Mouse (Mus musculus): Measurements from ENCODE around the gene Hck. TPM values are rescaled to one million over a fixed set of nuclear protein-coding genes. Genes with fewer than 3 reads are reported as not detected.
A peak's percentile ranks its signal among the peaks of the same experiment; 100 is the strongest.

Hck gene
- polyA plus RNA-seq, 1 experiment from 2014 or later = 3.5 TPM

DNA sequence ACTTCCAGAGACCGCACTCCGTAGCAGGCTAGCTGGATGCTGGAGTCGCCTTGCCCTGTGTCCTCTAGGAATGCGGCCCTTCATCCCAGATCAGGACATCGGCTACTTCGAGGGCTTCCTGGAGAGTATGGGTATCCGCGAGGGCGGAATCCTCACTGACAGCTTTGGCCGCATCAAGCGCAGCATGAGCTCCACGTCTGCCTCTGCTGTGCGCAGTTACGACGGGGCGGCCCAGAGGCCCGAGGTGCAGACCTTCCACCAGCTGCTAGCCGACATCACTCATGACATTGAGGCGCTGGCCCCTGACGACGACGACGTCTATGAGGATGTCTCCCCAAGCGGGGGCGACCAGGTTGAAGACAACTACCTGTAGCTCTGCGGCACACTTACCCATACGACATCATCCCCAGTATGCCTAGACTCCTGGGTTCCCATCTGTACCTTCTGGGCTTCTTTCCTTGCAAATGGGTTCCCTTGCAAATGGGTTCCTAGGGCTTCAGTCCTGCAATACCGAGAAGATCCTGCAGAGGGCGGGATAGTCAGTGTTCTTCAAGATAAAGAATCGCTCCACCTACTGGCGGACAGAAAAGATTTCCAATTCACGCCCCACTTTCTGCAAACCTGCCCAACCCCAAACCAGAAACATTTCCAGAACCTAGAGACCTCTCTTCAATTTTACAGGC is 27.3 kb upstream of the Hck start:
- Histone ChIP-seq H3K9ac (no peak overlapping the region), H3K27me3 (0 out of 2 replicates have a peak, but pooled peaks cover 2% of the 10 kb centered on the region), H3K4me1 (peaks cover 4% of the 10 kb centered on the region; the same call in 1 of the 2 replicates), H3K4me3 (no peak overlapping the region), H3K27ac (no peak overlapping the region), H3K36me3 (no peaks in the 10 kb centered on the region), H3K9me3 (replicated peaks) (no peaks in the 10 kb centered on the region), H3K4me2 (replicated peaks) (no peak overlapping the region)
- 34% methylated on average over 32 of the region's 32 CpGs for WGBS
- no peak for ATAC-seq (ENCODE audit: low FRiP score)

DNA sequence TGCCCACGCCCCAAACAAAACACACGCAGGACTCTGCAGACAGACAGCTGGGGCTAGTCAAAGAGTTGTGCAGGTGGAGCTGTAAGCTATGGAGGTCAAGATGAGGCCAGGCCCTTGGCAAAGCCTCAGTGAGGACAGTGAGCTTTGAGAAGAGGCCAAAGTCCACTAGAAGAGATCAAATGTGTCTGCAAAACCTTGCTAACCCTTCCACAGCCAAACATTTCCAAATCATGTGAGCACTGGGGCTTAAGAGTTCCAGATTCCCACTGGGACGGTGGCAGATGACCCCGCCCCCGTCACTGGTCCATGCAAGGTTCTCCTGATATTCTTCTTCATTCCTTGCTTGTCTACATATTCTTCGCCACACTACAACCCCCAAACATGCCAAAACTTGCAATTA is 26.4 kb upstream of the Hck start:
- H3K4me2 ChIP-seq (replicated peaks) = no peak overlapping the region
- ATAC-seq (ENCODE audit: low FRiP score) = no peak
- no peaks in the 10 kb centered on the region for H3K36me3 ChIP-seq
- no peaks in the 10 kb centered on the region for H3K27me3 ChIP-seq
- H3K9ac ChIP-seq = no peak overlapping the region
- H3K4me3 ChIP-seq = no peak overlapping the region
- H3K4me1 ChIP-seq = no peaks in the 10 kb centered on the region
- no peaks in the 10 kb centered on the region for H3K9me3 ChIP-seq (replicated peaks)
- no peak overlapping the region for H3K27ac ChIP-seq
- WGBS = 82% methylated on average over 6 of the region's 6 CpGs

DNA sequence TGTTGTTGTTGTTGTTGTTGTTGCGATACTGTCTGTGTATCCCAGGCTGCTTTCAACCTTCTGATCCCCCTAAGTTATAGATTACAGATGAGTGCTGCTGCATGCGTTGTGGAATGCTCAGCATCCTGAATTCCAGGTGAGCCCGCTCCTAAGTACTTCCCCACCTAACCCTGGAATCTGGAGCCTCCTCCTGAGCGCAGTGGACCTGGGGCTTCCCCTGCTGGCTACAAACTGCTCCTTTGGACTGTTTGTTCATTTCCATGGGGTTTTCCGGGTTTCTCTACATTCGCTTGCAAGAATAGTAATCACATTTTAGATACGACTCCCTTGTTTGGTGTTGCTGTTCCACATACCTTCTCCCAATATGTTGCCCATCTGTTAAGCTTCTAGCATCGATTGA is 25.0 kb upstream of the Hck start:
- Histone ChIP-seq H3K4me3 (no peak overlapping the region), H3K9ac (no peak overlapping the region), H3K4me2 (replicated peaks) (no peak overlapping the region), H3K9me3 (replicated peaks) (no peaks in the 10 kb centered on the region), H3K36me3 (no peaks in the 10 kb centered on the region), H3K27ac (no peak overlapping the region), H3K27me3 (no peaks in the 10 kb centered on the region), H3K4me1 (no peaks in the 10 kb centered on the region)
- 85% methylated on average over 8 of the region's 8 CpGs for WGBS
- ATAC-seq (ENCODE audit: low FRiP score) = no peak

DNA sequence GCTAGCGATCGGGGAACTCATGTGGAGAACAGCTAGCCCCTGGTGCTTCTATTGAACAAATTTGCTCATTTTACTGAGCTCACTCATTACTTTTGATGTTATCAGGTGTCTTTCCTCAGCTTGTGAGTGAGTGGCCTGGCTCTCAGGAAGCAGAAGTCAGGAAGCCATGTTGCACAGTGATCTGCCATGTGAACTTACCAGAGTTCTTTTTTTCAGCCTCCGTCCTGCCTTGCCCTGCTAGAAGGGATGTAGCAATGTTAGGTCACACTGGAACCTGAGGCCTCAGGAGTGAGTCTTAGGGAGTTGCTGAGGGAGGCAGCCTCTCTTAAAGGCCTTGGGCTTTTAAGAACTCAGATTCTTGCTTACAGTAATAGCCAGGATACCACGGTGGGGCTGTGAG is 24.4 kb upstream of the Hck start:
- no peaks in the 10 kb centered on the region for H3K9me3 ChIP-seq (replicated peaks)
- no peaks in the 10 kb centered on the region for H3K27me3 ChIP-seq
- H3K4me1 ChIP-seq = no peaks in the 10 kb centered on the region
- H3K36me3 ChIP-seq = no peaks in the 10 kb centered on the region
- H3K27ac ChIP-seq = no peak overlapping the region
- no peak overlapping the region for H3K9ac ChIP-seq
- H3K4me3 ChIP-seq = no peak overlapping the region
- ATAC-seq (ENCODE audit: low FRiP score) = no peak
- H3K4me2 ChIP-seq (replicated peaks) = no peak overlapping the region
- 91% methylated on average over 4 of the region's 4 CpGs for WGBS

DNA sequence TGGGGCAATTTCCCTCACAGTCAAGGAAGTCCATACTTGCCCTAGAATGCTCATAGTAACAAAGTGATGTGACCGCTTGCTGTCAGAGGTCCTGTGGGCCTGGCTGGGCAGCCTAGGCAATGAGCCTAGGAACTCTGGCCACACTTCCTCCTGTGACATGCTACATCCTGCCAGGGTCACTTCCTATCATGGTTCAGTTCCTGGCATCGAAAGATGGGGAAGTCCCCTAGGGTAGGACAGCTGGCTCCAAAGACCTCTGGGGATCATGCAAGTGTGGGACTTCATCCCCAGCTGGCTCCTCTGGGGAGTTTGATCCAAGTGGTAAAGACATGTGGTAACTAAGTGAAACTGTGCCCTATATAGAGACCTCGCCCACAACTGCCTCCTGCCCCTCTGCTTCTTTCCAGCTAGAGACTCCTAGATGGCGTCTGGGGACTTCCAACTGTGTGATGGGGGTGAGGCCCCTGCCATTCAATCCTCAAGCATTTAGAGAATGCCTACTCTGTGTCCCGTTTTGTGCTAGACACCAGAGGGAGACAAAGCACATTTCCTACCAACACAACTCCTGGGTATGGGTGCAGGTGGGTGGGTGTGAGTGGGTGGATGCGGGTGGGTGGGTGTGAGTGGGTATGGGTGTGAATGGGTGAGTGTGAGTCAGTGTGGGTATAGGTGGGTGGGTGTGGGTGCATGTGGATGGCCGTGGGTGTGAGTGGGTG is 23.8 kb upstream of the Hck start:
- Histone ChIP-seq H3K27me3 (no peaks in the 10 kb centered on the region), H3K9me3 (replicated peaks) (no peaks in the 10 kb centered on the region), H3K27ac (no peak overlapping the region), H3K9ac (no peak overlapping the region), H3K4me2 (replicated peaks) (no peak overlapping the region), H3K4me3 (no peak overlapping the region), H3K4me1 (no peaks in the 10 kb centered on the region), H3K36me3 (no peaks in the 10 kb centered on the region)
- no peak for ATAC-seq (ENCODE audit: low FRiP score)
- WGBS = 69% methylated on average over 7 of the region's 7 CpGs

DNA sequence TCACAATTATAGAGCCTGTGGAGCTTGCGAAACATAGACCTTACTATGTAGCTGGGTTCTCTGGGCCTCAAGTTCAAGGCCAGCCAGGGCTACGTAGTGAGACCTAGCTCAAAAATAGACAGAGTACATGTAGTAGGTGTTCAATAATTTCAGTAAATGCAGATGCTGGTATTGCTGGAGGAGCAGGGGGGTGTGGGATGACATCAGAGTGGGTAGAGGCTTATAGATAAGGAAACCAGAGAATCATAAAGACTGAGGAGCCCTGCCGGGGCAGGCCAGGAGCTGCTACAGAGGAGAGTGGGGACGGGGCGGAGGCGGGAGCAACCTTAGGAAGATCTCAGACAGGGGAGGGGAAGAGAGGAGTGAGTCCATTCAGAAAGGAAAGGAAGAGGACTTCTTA is 22.7 kb upstream of the Hck start:
- Histone ChIP-seq H3K4me1 (no peaks in the 10 kb centered on the region), H3K9ac (no peak overlapping the region), H3K9me3 (replicated peaks) (no peaks in the 10 kb centered on the region), H3K27ac (no peak overlapping the region), H3K4me2 (replicated peaks) (no peak overlapping the region), H3K4me3 (no peak overlapping the region), H3K27me3 (no peaks in the 10 kb centered on the region), H3K36me3 (no peaks in the 10 kb centered on the region)
- WGBS = 92% methylated on average over 6 of the region's 6 CpGs
- ATAC-seq (ENCODE audit: low FRiP score) = no peak

DNA sequence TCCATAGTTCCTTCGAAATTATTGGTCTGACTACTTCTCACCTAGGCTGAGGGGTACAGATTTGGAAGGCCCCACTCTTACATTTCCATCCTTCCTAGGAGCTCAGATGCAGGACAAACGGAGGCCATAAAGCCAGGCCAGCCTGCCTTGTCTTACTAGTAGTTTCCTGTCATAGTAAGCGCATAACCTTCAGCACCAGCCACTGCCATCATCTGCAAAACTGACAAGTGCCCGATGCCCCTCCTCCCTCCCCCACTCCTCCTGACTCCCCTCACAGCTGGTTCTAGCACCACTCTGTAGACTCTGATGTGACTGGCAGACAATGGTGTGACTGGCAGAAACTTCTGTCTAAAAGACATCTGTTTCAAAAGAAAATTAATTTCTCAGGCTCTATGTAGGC is 22.1 kb upstream of the Hck start:
- H3K9ac ChIP-seq = no peak overlapping the region
- no peak for ATAC-seq (ENCODE audit: low FRiP score)
- no peak overlapping the region for H3K4me2 ChIP-seq (replicated peaks)
- no peak overlapping the region for H3K4me3 ChIP-seq
- no peaks in the 10 kb centered on the region for H3K9me3 ChIP-seq (replicated peaks)
- no peaks in the 10 kb centered on the region for H3K4me1 ChIP-seq
- no peaks in the 10 kb centered on the region for H3K36me3 ChIP-seq
- no peak overlapping the region for H3K27ac ChIP-seq
- no peaks in the 10 kb centered on the region for H3K27me3 ChIP-seq
- WGBS = 90% methylated on average over 4 of the region's 4 CpGs

DNA sequence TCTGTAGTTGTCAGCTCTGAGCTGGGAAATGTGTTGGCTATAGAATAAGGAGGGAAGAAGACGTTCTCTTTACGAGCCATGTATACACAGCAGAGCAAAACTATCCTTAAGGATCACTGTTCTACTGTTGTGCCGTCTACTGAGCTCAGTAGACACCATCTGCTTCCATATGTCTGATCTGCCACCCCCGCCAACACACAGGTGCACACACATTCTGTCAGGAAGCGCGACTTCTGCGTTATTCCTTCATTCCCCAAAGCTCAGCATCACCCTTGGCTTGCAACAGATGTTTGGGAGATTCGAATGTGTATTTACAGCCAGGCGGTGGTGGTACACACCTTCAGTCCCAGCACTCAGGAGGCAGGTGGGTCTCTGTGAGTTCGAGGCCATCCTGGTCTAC is 21.2 kb upstream of the Hck start:
- ATAC-seq (ENCODE audit: low FRiP score) = no peak
- no peaks in the 10 kb centered on the region for H3K36me3 ChIP-seq
- no peak overlapping the region for H3K4me2 ChIP-seq (replicated peaks)
- WGBS = 90% methylated on average over 10 of the region's 10 CpGs
- H3K9ac ChIP-seq = no peak overlapping the region
- no peaks in the 10 kb centered on the region for H3K9me3 ChIP-seq (replicated peaks)
- H3K4me3 ChIP-seq = no peak overlapping the region
- H3K27me3 ChIP-seq = no peaks in the 10 kb centered on the region
- H3K4me1 ChIP-seq = no peaks in the 10 kb centered on the region
- H3K27ac ChIP-seq = no peak overlapping the region

DNA sequence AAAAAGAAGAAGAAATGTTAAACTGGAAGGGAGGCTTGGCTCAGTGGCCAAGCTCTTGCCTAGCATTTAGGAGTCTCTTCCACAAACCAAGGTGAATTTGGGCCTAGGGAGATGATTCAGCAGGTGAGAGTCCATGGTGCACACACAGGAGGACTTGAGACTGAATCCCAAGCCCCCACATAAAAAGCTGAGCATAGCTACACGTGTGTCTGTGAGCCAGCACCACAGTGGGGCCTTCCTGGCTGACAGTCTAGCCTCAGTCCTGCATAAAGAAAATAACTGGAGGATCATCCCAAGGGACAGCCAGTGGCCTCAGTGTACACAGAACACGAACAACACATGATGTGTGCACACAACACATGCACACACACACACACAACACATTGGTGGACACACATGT is 19.0 kb upstream of the Hck start:
- no peak for ATAC-seq (ENCODE audit: low FRiP score)
- 50% methylated on average over 2 of the region's 2 CpGs for WGBS
- no peaks in the 10 kb centered on the region for H3K36me3 ChIP-seq
- H3K4me2 ChIP-seq (replicated peaks) = no peak overlapping the region
- no peaks in the 10 kb centered on the region for H3K9me3 ChIP-seq (replicated peaks)
- no peak overlapping the region for H3K9ac ChIP-seq
- no peak overlapping the region for H3K27ac ChIP-seq
- H3K27me3 ChIP-seq = no peaks in the 10 kb centered on the region
- no peaks in the 10 kb centered on the region for H3K4me1 ChIP-seq
- no peak overlapping the region for H3K4me3 ChIP-seq

DNA sequence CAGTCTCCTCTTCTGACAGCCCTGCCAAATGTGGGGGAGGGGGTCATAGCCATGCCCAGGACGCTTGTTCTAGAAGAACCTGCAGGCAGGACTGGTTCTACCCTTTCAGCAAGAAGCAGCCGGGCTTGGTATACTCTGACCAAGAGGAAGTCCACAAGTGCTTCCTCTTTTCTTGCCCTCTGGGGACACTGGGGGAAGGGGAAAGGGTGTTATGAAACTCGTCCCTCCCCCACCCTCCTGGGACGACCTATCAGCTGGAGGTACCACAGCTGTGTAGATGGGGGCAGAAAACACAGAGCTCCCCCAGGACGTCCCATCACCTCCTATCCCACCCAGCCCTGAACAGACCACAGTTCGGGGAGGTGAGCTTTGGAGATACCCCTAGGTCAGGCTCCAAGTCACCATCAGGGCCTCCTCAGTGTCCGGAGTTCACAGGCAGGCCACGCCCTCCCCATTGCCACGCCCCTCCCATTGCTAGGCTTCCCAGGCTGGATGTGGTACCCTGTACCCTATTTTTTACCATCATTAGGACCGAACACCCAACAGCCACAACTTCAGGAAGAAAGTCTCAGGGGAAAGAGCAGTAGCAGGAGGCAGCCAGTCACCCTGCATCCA is 17.6 kb upstream of the Hck start:
- H3K4me3 ChIP-seq = no peak overlapping the region
- H3K27ac ChIP-seq = no peak overlapping the region
- H3K4me2 ChIP-seq (replicated peaks) = no peak overlapping the region
- no peaks in the 10 kb centered on the region for H3K9me3 ChIP-seq (replicated peaks)
- H3K9ac ChIP-seq = no peak overlapping the region
- 49% methylated on average over 10 of the region's 10 CpGs for WGBS
- no peaks in the 10 kb centered on the region for H3K36me3 ChIP-seq
- no peaks in the 10 kb centered on the region for H3K4me1 ChIP-seq
- no peak for ATAC-seq (ENCODE audit: low FRiP score)
- no peaks in the 10 kb centered on the region for H3K27me3 ChIP-seq

DNA sequence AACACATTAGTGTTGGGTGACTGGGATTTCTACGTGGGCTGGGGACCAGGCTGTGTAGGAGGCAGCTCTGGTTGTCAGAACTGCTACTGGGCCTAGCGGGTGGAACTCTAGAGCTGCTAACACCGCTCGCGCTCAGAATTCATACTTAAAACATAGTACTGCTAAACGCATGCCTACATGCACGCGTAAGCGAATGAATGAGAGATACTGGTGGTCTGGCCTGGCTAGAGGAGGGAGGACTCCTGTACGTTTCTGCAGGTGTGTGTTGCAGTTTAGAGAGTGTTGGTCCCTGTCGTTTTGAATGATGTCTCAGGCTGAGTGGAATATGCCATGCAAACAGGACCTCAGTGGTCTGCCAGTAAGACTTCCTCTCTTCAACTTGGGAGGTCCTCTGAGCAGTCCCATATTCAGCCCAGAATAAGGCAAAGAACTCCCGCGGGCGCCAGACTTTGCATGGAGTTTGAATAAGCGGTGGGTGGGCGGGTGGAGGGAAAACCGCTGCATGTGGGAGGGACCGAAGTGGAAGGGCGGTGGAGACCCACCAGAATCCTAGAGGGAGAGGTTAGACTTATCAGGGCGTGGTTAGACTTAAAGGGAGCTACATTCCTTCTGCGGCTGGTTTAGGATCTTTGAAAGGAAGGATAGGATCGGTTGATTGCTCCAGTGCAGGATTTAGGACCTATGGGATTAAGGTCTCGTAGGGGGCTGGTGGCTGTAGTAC is 1.1 kb upstream of the Hck start:
- Histone ChIP-seq H3K4me2 (replicated peaks) (peak overlapping the region; percentile 82), H3K4me1 (peaks cover 14% of the 10 kb centered on the region), H3K27me3 (peaks cover 57% of the 10 kb centered on the region), H3K4me3 (0 out of 2 replicates have a peak overlapping the region, but pooled peaks have one; percentile 1), H3K9ac (no peak overlapping the region), H3K27ac (no peak overlapping the region), H3K36me3 (no peaks in the 10 kb centered on the region), H3K9me3 (replicated peaks) (no peaks in the 10 kb centered on the region)
- 33% methylated on average over 23 of the region's 23 CpGs for WGBS
- ATAC-seq (ENCODE audit: low FRiP score) = no peak

DNA sequence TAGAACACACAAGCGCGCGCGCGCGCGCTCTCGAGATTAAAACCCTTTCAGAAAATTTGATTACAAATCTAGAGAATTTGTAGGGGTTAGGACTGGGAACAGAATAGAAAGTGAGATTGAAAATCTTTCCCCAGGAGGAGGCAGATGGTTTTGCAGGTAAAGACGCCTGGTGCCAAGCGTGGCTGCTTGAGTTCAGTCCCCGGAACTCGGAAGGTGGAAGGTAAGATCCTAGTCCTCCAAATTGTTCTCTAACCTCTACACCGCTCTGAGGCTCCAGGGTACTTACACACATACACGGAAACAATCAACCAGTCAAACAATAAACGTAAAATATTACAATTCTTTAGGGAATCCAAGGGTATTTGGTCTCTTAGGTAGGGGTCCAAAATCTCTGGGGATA is 466 bp upstream of the Hck start:
- H3K27me3 ChIP-seq = peaks cover 57% of the 10 kb centered on the region
- H3K4me1 ChIP-seq = peaks cover 14% of the 10 kb centered on the region
- no peak overlapping the region for H3K9ac ChIP-seq
- H3K36me3 ChIP-seq = no peaks in the 10 kb centered on the region
- no peaks in the 10 kb centered on the region for H3K9me3 ChIP-seq (replicated peaks)
- ATAC-seq (ENCODE audit: low FRiP score) = no peak
- H3K4me3 ChIP-seq = peak overlapping the region; percentile 39
- no peak overlapping the region for H3K27ac ChIP-seq
- H3K4me2 ChIP-seq (replicated peaks) = peak overlapping the region; percentile 82
- WGBS = 4% methylated on average over 15 of the region's 15 CpGs
